In genomic region chr6:112838879-112839278, GRCm38 (mm10) we compare ENCODE assay signal across 9 mouse cellular contexts.
DNase-seq lines count a peak whose midpoint lies in the region; ATAC-seq and TF ChIP-seq lines count a peak whose summit lies in the region.
"Had no signal": no experiment of that assay in that cellular context is flagged by ENCODE, and none has a peak within 500 bp of the region (broad histone marks: within the 10 kb centered on the region; RNA-seq: fewer than 3 reads in every experiment).

No protein-coding gene starts in this region.

- H3K4me3 ChIP-seq in embryonic facial prominence, embryonic 11.5 days (ENCODE audit: low read depth, low read length) = no peak overlapping the region
- no peak overlapping the region for H3K4me3 ChIP-seq in liver, postnatal 0 days (ENCODE audit: low read depth, low read length)
- H3K4me3 ChIP-seq: embryonic facial prominence, embryonic 13.5 days; liver, embryonic 13.5 days had no signal

- WGBS in embryonic facial prominence, embryonic 11.5 days = 50% methylated on average over 2 of the region's 2 CpGs
- WGBS in liver, postnatal 0 days (ENCODE audit: insufficient replicate concordance) = 74% methylated on average over 2 of the region's 2 CpGs

- peak; percentile 87 for ATAC-seq in embryonic facial prominence, embryonic 11.5 days (replicated peaks; ENCODE audit: insufficient number of reproducible peaks, low FRiP score, low TSS enrichment, low read depth)
- ATAC-seq in liver, postnatal 0 days = no peak

- H3K9ac ChIP-seq in embryonic facial prominence, embryonic 11.5 days (replicated peaks; ENCODE audit: low read length) = no peak overlapping the region
- no peak overlapping the region for H3K9ac ChIP-seq in liver, postnatal 0 days (replicated peaks)
- H3K9ac ChIP-seq: embryonic facial prominence, embryonic 13.5 days; liver, embryonic 13.5 days had no signal

- H3K36me3 ChIP-seq in embryonic facial prominence, embryonic 11.5 days (replicated peaks; ENCODE audit: control insufficient read depth, insufficient read depth, low read depth, low read length) = no peaks in the 10 kb centered on the region
- no peaks in the 10 kb centered on the region for H3K36me3 ChIP-seq in liver, postnatal 0 days (replicated peaks; ENCODE audit: insufficient read depth, low read length)
- H3K36me3 ChIP-seq: embryonic facial prominence, embryonic 13.5 days; liver, embryonic 13.5 days had no signal

- no peaks in the 10 kb centered on the region for H3K27me3 ChIP-seq in embryonic facial prominence, embryonic 11.5 days (ENCODE audit: control insufficient read depth, insufficient read depth, low read length)
- H3K27me3 ChIP-seq in liver, postnatal 0 days (ENCODE audit: insufficient read depth, low read length) = no peaks in the 10 kb centered on the region
- H3K27me3 ChIP-seq: embryonic facial prominence, embryonic 13.5 days; liver, embryonic 13.5 days had no signal

- H3K4me1 ChIP-seq in embryonic facial prominence, embryonic 11.5 days (ENCODE audit: control insufficient read depth, insufficient read depth, low read length) = peaks cover 2% of the 10 kb centered on the region; the same call in 1 of the 2 replicates
- H3K4me1 ChIP-seq in liver, postnatal 0 days (ENCODE audit: insufficient read depth) = no peaks in the 10 kb centered on the region

- no peak for TF ChIP-seq EP300 in liver, postnatal 0 days (IDR thresholded peaks at IDR 0.05; ENCODE audit: low read depth)

- H3K4me2 ChIP-seq in embryonic facial prominence, embryonic 11.5 days (ENCODE audit: low read depth, low read length) = no peak overlapping the region
- H3K4me2 ChIP-seq in liver, postnatal 0 days (ENCODE audit: low read depth, low read length) = no peak overlapping the region
- H3K4me2 ChIP-seq: embryonic facial prominence, embryonic 13.5 days; liver, embryonic 13.5 days had no signal

- TF ChIP-seq CTCF in liver, postnatal 0 days (IDR thresholded peaks at IDR 0.05; ENCODE audit: low read depth) = no peak

- peak overlapping the region; percentile 28; the same call in 1 of the 2 replicates for H3K27ac ChIP-seq in embryonic facial prominence, embryonic 11.5 days (replicated peaks; ENCODE audit: low read depth, low read length)
- H3K27ac ChIP-seq in liver, postnatal 0 days (ENCODE audit: low read depth) = no peak overlapping the region
- H3K27ac ChIP-seq: embryonic facial prominence, embryonic 13.5 days; liver, embryonic 13.5 days had no signal

- H3K9me3 ChIP-seq in embryonic facial prominence, embryonic 11.5 days (replicated peaks; ENCODE audit: control insufficient read depth, low read length) = no peaks in the 10 kb centered on the region
- H3K9me3 ChIP-seq in liver, postnatal 0 days (ENCODE audit: low read length) = no peaks in the 10 kb centered on the region
- H3K9me3 ChIP-seq: embryonic facial prominence, embryonic 13.5 days; liver, embryonic 13.5 days had no signal

- DNase-seq in brain, embryonic 18.5 days (ENCODE audit: low read depth, low spot score) = peak; percentile 62
- DNase-seq in embryonic facial prominence, embryonic 11.5 days (ENCODE audit: low spot score) = peak; percentile 25
- peak; percentile 37 to 68 for DNase-seq in layer of hippocampus, adult 18-20 months (ENCODE audit: low spot score in 2 of 2)
- DNase-seq in neural tube, embryonic 10.5 days (ENCODE audit: extremely low spot score, low spot score) = peak; percentile 69
- no peak for DNase-seq in testis, postnatal 14 days (ENCODE audit: low spot score)
- DNase-seq in liver, postnatal 0 days = no peak
- DNase-seq in adrenal gland, adult 8-10 months = no peak
- DNase-seq: liver, embryonic 13.5 days had no signal

Comparison
In these comparisons a context has a peak if more than half of its experiments do, and no peak if none do; other contexts are left out.
1. DNase-seq: peak in brain, embryonic 18.5 days (single experiment), embryonic facial prominence, embryonic 11.5 days (single experiment), layer of hippocampus, adult 18-20 months (2 of 2) and neural tube, embryonic 10.5 days (single experiment); none in testis, postnatal 14 days (single experiment), liver, postnatal 0 days (single experiment) and adrenal gland, adult 8-10 months (single experiment).